Mouse (Mus musculus) cerebellum, adult 2 months (tissue): ENCODE results near the gene Gm21992.

Experiments
- CTCF ChIP-seq: fragments of 200-500 bp; IDR thresholded peaks from 2 replicates; pipeline ENCODE4 v1.5.1; 2011; ENCODE audit warnings: low read depth, mild to moderate bottlenecking, control low read depth, low read length, moderate library complexity, borderline replicate concordance; ENCODE audit not compliant: insufficient read depth
- POLR2A ChIP-seq: fragments of 200-500 bp; IDR thresholded peaks from 2 replicates; pipeline ENCODE4 v1.6.1; 2011; ENCODE audit warnings: low read length, control low read depth, borderline replicate concordance; ENCODE audit not compliant: insufficient read depth

- TF ChIP-seq POLR2A (no peak), CTCF (no peak)
These were observed 29.4 kb upstream of the Gm21992 start for GRCm38 (mm10) chr19:4840848-4841247.
